Mouse (Mus musculus) midbrain, embryonic 16.5 days (tissue): ENCODE measurements around the gene Gm6169. TPM values are rescaled to one million over a fixed set of nuclear protein-coding genes. Genes with fewer than 3 reads are reported as not detected.

Source experiments
- polyA plus RNA-seq: library from polyadenylated mRNA; unstranded; fragments of >200 nt; fragmentation: Nextera tagmentation; extraction: Ambion mirVana; gene quantifications from 2 replicates; pipeline ENCODE4 v1.2.1, GENCODE M21; 2015

Gm6169 gene
- polyA plus RNA-seq, 1 experiment from 2014 or later: 0.67 TPM

Other genes with a start within 250 kb of the Gm6169 start
- 0.05 and 0.24 TPM in 2 replicates for gene Gcnt4, start 174.5 kb downstream of the Gm6169 start, polyA plus RNA-seq
- gene 1700029F12Rik, start 64.9 kb downstream of the Gm6169 start, polyA plus RNA-seq: not detected in 2 replicates
- gene Fam169a, start 32.0 kb downstream of the Gm6169 start, polyA plus RNA-seq: 36.6 and 38.2 TPM in 2 replicates
- gene Gfm2, start 38.7 kb upstream of the Gm6169 start, polyA plus RNA-seq: 30.1 and 37.0 TPM in 2 replicates
- 30.3 and 32.9 TPM in 2 replicates for gene Nsa2, start 38.7 kb upstream of the Gm6169 start, polyA plus RNA-seq
- gene Hexb, start 99.1 kb upstream of the Gm6169 start, polyA plus RNA-seq: 40.3 and 49.8 TPM in 2 replicates
- 103 and 119 TPM in 2 replicates for gene Enc1, start 141.9 kb upstream of the Gm6169 start, polyA plus RNA-seq